Mouse (Mus musculus): ENCODE measurements around the gene Uck2.

Uck2 gene

GRCm38 (mm10) chr1:167285320-167285355 is at the start of gene Uck2:
Gene Uck2, minus strand, starts transcription at chr1:167285320.
- no peak for DNase-seq (ENCODE audit: low spot score in 2 of 2)

- no peak for DNase-seq (ENCODE audit: low spot score in 2 of 2)
These were observed 46.0 kb upstream of the Uck2 start for GRCm38 (mm10) chr1:167331106-167331505.

- DNase-seq (ENCODE audit: low spot score in 2 of 2): no peak
These were observed 43.7 kb upstream of the Uck2 start for GRCm38 (mm10) chr1:167328776-167329175.

- no peak for DNase-seq (ENCODE audit: low spot score in 2 of 2)
These were observed 36.6 kb upstream of the Uck2 start for GRCm38 (mm10) chr1:167321691-167322090.

- DNase-seq (ENCODE audit: low spot score in 2 of 2): no peak
These were observed 28.1 kb upstream of the Uck2 start for GRCm38 (mm10) chr1:167313220-167313619.

- DNase-seq (ENCODE audit: low spot score in 2 of 2): no peak
These were observed 27.2 kb upstream of the Uck2 start for GRCm38 (mm10) chr1:167312367-167312766.

GRCm38 (mm10) chr1:167308261-167309054 is 23.3 kb upstream of the Uck2 start, which contains the start of gene Tmco1:
Gene Tmco1, plus strand, starts transcription at chr1:167308378.
- peak; percentile 95 to 99 for DNase-seq (ENCODE audit: low spot score in 2 of 2)

GRCm38 (mm10) chr1:167307674-167308073 is 22.6 kb upstream of the Uck2 start:
- no peak for DNase-seq (ENCODE audit: low spot score in 2 of 2)

- peak in 1 of 2 experiments; percentile 43 for DNase-seq (ENCODE audit: low spot score in 2 of 2)
These were observed 21.5 kb upstream of the Uck2 start for GRCm38 (mm10) chr1:167306451-167307240.

- DNase-seq (ENCODE audit: low spot score in 2 of 2): no peak
These were observed 20.5 kb upstream of the Uck2 start for GRCm38 (mm10) chr1:167305501-167306137.

GRCm38 (mm10) chr1:167300122-167300521 is 15.0 kb upstream of the Uck2 start:
- DNase-seq (ENCODE audit: low spot score in 2 of 2): no peak

- no peak for DNase-seq (ENCODE audit: low spot score in 2 of 2)
These were observed 10.7 kb upstream of the Uck2 start for GRCm38 (mm10) chr1:167295679-167296402.

- no peak for DNase-seq (ENCODE audit: low spot score in 2 of 2)
These were observed 7.3 kb upstream of the Uck2 start for GRCm38 (mm10) chr1:167292447-167292846.

- DNase-seq (ENCODE audit: low spot score in 2 of 2): no peak
These were observed 6.5 kb upstream of the Uck2 start for GRCm38 (mm10) chr1:167291610-167292009.

- no peak for DNase-seq (ENCODE audit: low spot score in 2 of 2)
These were observed 5.1 kb upstream of the Uck2 start for GRCm38 (mm10) chr1:167290263-167290592.

GRCm38 (mm10) chr1:167289567-167290262 is 4.6 kb upstream of the Uck2 start:
- no peak for DNase-seq (ENCODE audit: low spot score in 2 of 2)

- no peak for DNase-seq (ENCODE audit: low spot score in 2 of 2)
These were observed 3.8 kb upstream of the Uck2 start for GRCm38 (mm10) chr1:167288665-167289538.

GRCm38 (mm10) chr1:167287156-167287555 is 2.0 kb upstream of the Uck2 start:
- DNase-seq (ENCODE audit: low spot score in 2 of 2): peak in 1 of 2 experiments; percentile 35

GRCm38 (mm10) chr1:167285356-167285755 is 236 bp upstream of the Uck2 start:
- DNase-seq (ENCODE audit: low spot score in 2 of 2): no peak

- DNase-seq (ENCODE audit: low spot score in 2 of 2): peak; percentile 79 to 84
These were observed 242 bp downstream of the Uck2 start for GRCm38 (mm10) chr1:167284837-167285319.
